Mouse (Mus musculus) monocyte, adult 5-6 weeks (primary cell): ENCODE measurements around the gene Spag7. TPM values are rescaled to one million over a fixed set of nuclear protein-coding genes. Genes with fewer than 3 reads are reported as not detected.

ENCODE experiments used
- ATAC-seq: fragments of 153-309, 156-312 bp; replicated peaks from 2 replicates; pipeline ENCODE4 v1.8.0; 2017; ENCODE audit warnings: mild to moderate bottlenecking; ENCODE audit not compliant: low TSS enrichment, insufficient number of reproducible peaks, severe bottlenecking, poor library complexity, low FRiP score
- total RNA-seq: library from RNA; stranded (forward); fragments of 200-1000, 200-491, 200-594 nt; gene quantifications from 3 replicates; pipeline ENCODE4 v1.2.3, GENCODE M21; 2017

The Spag7 gene
- total RNA-seq, 1 experiment from 2014 or later = 78.2 TPM

- no peak for ATAC-seq
Observed at GRCm38 (mm10) chr11:70648512-70648911, 20.7 kb downstream of the Spag7 start.

GRCm38 (mm10) chr11:70647716-70648420, 21.3 kb downstream of the Spag7 start:
- no peak for ATAC-seq

GRCm38 (mm10) chr11:70646691-70647650, 22.2 kb downstream of the Spag7 start, which contains the start of the genes Rnf167 and Slc25a11:
Gene Rnf167 (plus strand): TSS chr11:70647235.
Gene Slc25a11 (minus strand): TSS chr11:70647479.
- ATAC-seq = peak; percentile 76

- no peak for ATAC-seq
Observed at GRCm38 (mm10) chr11:70646259-70646555, 23.0 kb downstream of the Spag7 start.

GRCm38 (mm10) chr11:70645461-70646258, 23.6 kb downstream of the Spag7 start:
- no peak for ATAC-seq

- no peak for ATAC-seq
Observed at GRCm38 (mm10) chr11:70644564-70645103, 24.6 kb downstream of the Spag7 start.

- ATAC-seq = no peak
Observed at GRCm38 (mm10) chr11:70643051-70643450, 26.2 kb downstream of the Spag7 start.

- ATAC-seq = no peak
Observed at GRCm38 (mm10) chr11:70641241-70641640, 28.0 kb downstream of the Spag7 start.

- no peak for ATAC-seq
Observed at GRCm38 (mm10) chr11:70639976-70640375, 29.2 kb downstream of the Spag7 start.

GRCm38 (mm10) chr11:70638714-70639278, 30.4 kb downstream of the Spag7 start, which contains the start of gene Gp1ba:
Gene Gp1ba (plus strand): TSS chr11:70639122.
- ATAC-seq = no peak

- no peak for ATAC-seq
Observed at GRCm38 (mm10) chr11:70638293-70638692, 30.9 kb downstream of the Spag7 start.

- no peak for ATAC-seq
Observed at GRCm38 (mm10) chr11:70637764-70638163, 31.5 kb downstream of the Spag7 start.

- no peak for ATAC-seq
Observed at GRCm38 (mm10) chr11:70635601-70636000, 33.6 kb downstream of the Spag7 start.

- ATAC-seq = no peak
Observed at GRCm38 (mm10) chr11:70630129-70630528, 39.1 kb downstream of the Spag7 start.

GRCm38 (mm10) chr11:70629557-70629956, 39.7 kb downstream of the Spag7 start:
- ATAC-seq = peak; percentile 57; the same call in 1 of the 2 replicates

- ATAC-seq = no peak
Observed at GRCm38 (mm10) chr11:70628431-70628830, 40.8 kb downstream of the Spag7 start.

GRCm38 (mm10) chr11:70626877-70627276, 42.3 kb downstream of the Spag7 start:
- ATAC-seq = no peak

- peak; percentile 69 for ATAC-seq
Observed at GRCm38 (mm10) chr11:70625473-70625872, 43.7 kb downstream of the Spag7 start.
